Mouse (Mus musculus) midbrain, embryonic 10.5 days (tissue): Measurements from ENCODE around the gene Pdia6. TPM values are rescaled to one million over a fixed set of nuclear protein-coding genes. Genes with fewer than 3 reads are reported as not detected.

Experiments used
- DNase-seq: peaks from one replicate; pipeline ENCODE4 v3.0.0-alpha.2; 2017; ENCODE audit warnings: low spot score
- H3K27ac ChIP-seq: fragments of 300-500 bp; sonication (generic); replicated peaks from 2 replicates; pipeline ENCODE4 v1.5.1; 2016; ENCODE audit warnings: mild to moderate bottlenecking
- H3K27me3 ChIP-seq: fragments of 300-500 bp; sonication (generic); 2 replicates; pipeline ENCODE4 v1.6.1; 2016; ENCODE audit warnings: low read depth, mild to moderate bottlenecking; ENCODE audit not compliant: poor library complexity, severe bottlenecking
- H3K36me3 ChIP-seq: fragments of 300-500 bp; sonication (generic); 2 replicates; pipeline ENCODE4 v1.6.1; 2016; ENCODE audit warnings: mild to moderate bottlenecking, moderate library complexity
- H3K4me1 ChIP-seq: fragments of 300-500 bp; sonication (generic); 2 replicates; pipeline ENCODE4 v1.6.1; 2016
- H3K4me3 ChIP-seq: fragments of 300-500 bp; sonication (generic); 2 replicates; pipeline ENCODE4 v1.5.1; 2016; ENCODE audit warnings: mild to moderate bottlenecking, moderate library complexity
- H3K9me3 ChIP-seq: fragments of 300-500 bp; sonication (generic); replicated peaks from 2 replicates; pipeline ENCODE4 v1.6.1; 2016; ENCODE audit warnings: mild to moderate bottlenecking
- WGBS: fragments of 180-500 bp; shearing (Covaris S2); methylation state at CpG from one replicate; pipeline ENCODE4 v1.1.7; 2016; 5-methylcytosine and 5-hydroxymethylcytosine counted together
- polyA plus RNA-seq: library from polyadenylated mRNA; unstranded; fragments of >200 nt; fragmentation: Nextera tagmentation; extraction: Ambion mirVana; gene quantifications from 2 replicates; pipeline ENCODE4 v1.2.1, GENCODE M21; 2016

The Pdia6 gene
- 591 and 645 TPM in 2 replicates for polyA plus RNA-seq

- no peaks in the 10 kb centered on the region for H3K9me3 ChIP-seq
- peak; percentile 94 for DNase-seq
- H3K36me3 ChIP-seq = peaks cover 31% of the 10 kb centered on the region
- peak within 1 kb of the TSS; percentile 94 for H3K27ac ChIP-seq
- H3K27me3 ChIP-seq = no peaks in the 10 kb centered on the region
- 2% methylated on average over 48 of the region's 48 CpGs for WGBS
- H3K4me3 ChIP-seq = peak within 1 kb of the TSS; percentile 91
- peaks cover 31% of the 10 kb centered on the region for H3K4me1 ChIP-seq
Measured at GRCm38 (mm10) chr12:17265971-17266672, at the start of gene Pdia6. Gene Pdia6, plus strand, starts transcription at chr12:17266545.

DNA sequence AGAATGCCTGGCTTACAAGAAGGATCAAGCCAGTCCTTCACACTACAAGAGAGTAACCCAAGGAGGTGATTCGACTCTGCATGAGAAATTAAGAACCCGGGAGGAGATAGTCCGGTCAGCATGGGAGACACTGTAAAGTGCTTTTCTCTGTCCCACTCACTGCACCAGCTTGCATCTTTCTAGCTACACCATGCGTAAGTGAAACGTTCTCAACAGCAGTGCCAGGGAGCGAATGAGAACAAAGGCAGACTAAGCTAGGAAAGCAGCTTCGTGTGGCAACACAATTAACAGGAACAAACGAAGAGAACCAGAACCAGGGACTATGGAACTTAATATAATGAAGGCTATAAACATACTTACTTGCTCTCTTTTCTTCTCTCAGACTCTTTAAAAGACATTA is 48.0 kb upstream of the Pdia6 start:
- DNase-seq = no peak
- Histone ChIP-seq H3K36me3 (no peaks in the 10 kb centered on the region), H3K27me3 (no peaks in the 10 kb centered on the region), H3K4me3 (no peak overlapping the region), H3K9me3 (no peaks in the 10 kb centered on the region; the same call in 1 of the 2 replicates), H3K4me1 (0 out of 2 replicates have a peak, but pooled peaks cover 6% of the 10 kb centered on the region), H3K27ac (no peak overlapping the region)
- 63% methylated on average over 8 of the region's 8 CpGs for WGBS

GRCm38 (mm10) chr12:17219107-17219506 is 47.2 kb upstream of the Pdia6 start:
- H3K9me3 ChIP-seq = no peaks in the 10 kb centered on the region; the same call in 1 of the 2 replicates
- no peaks in the 10 kb centered on the region for H3K27me3 ChIP-seq
- WGBS = 86% methylated on average over 4 of the region's 4 CpGs
- no peak for DNase-seq
- H3K36me3 ChIP-seq = no peaks in the 10 kb centered on the region
- no peak overlapping the region for H3K4me3 ChIP-seq
- H3K27ac ChIP-seq = no peak overlapping the region
- 0 out of 2 replicates have a peak, but pooled peaks cover 6% of the 10 kb centered on the region for H3K4me1 ChIP-seq

DNA sequence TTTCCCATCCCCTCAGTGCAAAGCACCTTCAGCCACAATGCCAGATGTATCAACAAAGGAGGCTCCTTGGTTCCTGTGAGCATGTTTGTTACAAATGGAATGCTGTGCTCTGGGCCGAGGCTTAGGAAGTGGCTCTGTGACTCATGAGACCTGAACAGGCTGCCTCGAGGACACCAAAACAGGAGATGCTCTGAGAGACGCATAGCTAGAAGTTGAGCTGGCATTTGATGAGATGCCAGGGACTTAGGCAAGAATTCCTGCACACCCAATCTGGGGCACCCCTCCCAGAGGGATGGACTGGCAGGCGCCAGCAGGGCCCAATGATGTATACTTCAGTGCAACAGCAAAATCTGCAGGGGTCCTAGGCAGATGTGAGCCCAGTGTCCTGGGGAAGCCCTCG is 45.7 kb upstream of the Pdia6 start:
- WGBS = 80% methylated on average over 5 of the region's 5 CpGs
- DNase-seq = no peak
- 0 out of 2 replicates have a peak, but pooled peaks cover 6% of the 10 kb centered on the region for H3K4me1 ChIP-seq
- no peak overlapping the region for H3K4me3 ChIP-seq
- no peaks in the 10 kb centered on the region for H3K9me3 ChIP-seq
- H3K27me3 ChIP-seq = no peaks in the 10 kb centered on the region
- no peaks in the 10 kb centered on the region for H3K36me3 ChIP-seq
- H3K27ac ChIP-seq = no peak overlapping the region

DNA sequence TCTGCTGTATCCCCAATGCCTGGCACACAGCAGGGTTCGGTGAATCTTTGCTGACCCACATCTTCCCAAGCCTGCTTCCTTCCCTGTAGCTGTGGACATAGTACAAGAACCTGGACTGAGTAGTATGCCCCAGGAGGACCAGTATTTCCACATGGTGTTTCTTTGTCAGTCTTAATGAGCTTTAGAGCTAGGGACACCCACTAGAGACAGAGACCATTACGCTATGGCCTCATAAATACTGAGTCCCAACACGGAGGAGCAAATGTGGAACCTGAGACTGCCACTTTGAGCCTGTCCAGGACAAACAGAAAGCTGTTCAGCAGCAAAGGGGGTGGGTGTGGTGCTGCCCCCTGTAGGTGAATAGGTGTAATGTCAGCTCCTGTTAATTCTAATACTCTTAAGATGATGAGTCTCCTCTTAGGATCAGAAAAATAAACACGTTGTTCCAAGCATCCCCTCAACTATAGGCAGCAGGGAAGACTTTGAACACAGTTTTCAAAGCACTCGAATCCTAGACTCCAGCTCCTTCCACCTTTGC is 44.4 kb upstream of the Pdia6 start:
- 0 out of 2 replicates have a peak, but pooled peaks cover 6% of the 10 kb centered on the region for H3K4me1 ChIP-seq
- DNase-seq = peak; percentile 22
- no peak overlapping the region for H3K27ac ChIP-seq
- 50% methylated on average over 5 of the region's 5 CpGs for WGBS
- H3K36me3 ChIP-seq = no peaks in the 10 kb centered on the region
- no peaks in the 10 kb centered on the region for H3K9me3 ChIP-seq
- no peak overlapping the region for H3K4me3 ChIP-seq
- no peaks in the 10 kb centered on the region for H3K27me3 ChIP-seq

DNA sequence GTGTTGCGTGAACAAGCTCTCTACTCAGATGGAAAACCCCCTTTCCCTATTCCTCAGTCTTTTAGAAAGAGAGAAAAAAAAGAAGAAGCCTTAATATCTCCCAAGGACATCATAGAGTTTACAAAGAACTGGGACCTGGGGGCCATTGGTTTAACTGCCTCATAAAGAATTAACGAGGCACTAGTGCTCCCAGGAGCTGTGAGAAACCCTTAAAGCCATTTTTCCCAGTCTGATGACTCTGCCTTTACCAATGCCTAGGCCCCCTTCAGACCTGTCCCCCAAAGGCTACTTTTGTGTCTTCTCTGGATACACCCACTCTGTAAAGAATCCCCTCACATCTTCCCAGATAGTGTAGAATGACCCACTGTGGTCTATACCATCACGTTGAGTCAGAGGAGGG is 43.3 kb upstream of the Pdia6 start:
- Histone ChIP-seq H3K9me3 (no peaks in the 10 kb centered on the region), H3K27ac (no peak overlapping the region), H3K4me1 (0 out of 2 replicates have a peak, but pooled peaks cover 3% of the 10 kb centered on the region), H3K4me3 (no peak overlapping the region), H3K36me3 (no peaks in the 10 kb centered on the region), H3K27me3 (no peaks in the 10 kb centered on the region)
- 69% methylated on average over 3 of the region's 3 CpGs for WGBS
- DNase-seq = no peak

GRCm38 (mm10) chr12:17225012-17225411 is 41.3 kb upstream of the Pdia6 start:
- Histone ChIP-seq H3K27me3 (no peaks in the 10 kb centered on the region), H3K36me3 (no peaks in the 10 kb centered on the region), H3K27ac (no peak overlapping the region), H3K9me3 (no peaks in the 10 kb centered on the region), H3K4me1 (no peaks in the 10 kb centered on the region), H3K4me3 (no peak overlapping the region)
- no peak for DNase-seq
- WGBS = 84% methylated on average over 5 of the region's 5 CpGs

DNA sequence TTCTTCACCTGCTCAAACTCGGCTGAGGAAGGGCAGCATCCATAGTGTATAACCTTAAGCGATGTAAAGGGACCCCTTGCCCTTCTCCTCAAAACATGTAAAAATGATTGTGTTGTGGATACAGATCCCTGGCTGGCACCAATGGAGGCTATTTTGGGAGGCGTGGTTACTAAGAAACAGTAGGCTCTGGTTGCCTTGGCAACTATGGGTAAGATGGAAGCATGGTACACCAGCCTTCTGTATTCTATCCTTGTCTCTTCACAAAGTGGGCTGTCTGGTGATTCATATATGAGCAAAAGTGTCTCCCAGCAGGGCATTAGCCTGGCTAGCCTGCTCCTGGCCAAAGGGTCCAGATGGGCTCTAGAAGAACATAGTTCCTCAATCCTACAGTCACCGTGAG is 38.4 kb upstream of the Pdia6 start:
- Histone ChIP-seq H3K9me3 (no peaks in the 10 kb centered on the region), H3K4me1 (no peaks in the 10 kb centered on the region), H3K4me3 (no peak overlapping the region), H3K27ac (no peak overlapping the region), H3K27me3 (no peaks in the 10 kb centered on the region), H3K36me3 (no peaks in the 10 kb centered on the region)
- DNase-seq = no peak
- 81% methylated on average over 4 of the region's 4 CpGs for WGBS

DNA sequence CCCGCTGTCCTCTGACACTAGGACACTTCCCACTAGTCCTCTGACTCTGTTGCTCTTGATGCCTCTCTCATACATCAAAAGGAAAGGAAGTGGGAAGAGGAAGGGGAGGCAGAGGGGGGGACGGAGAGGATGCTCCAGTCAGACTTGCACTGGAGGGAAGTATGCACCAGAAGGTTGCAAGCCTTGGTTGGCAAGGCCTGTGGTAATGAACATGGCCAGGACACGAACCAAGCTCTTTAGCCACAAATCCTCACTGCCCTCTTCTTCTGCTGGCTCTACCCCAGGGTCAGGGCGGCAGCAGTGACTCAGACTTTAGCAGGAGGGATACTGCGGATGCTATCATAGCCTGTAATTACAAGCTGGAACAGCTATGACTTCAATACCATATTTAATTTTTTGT is 35.8 kb upstream of the Pdia6 start:
- Histone ChIP-seq H3K36me3 (no peaks in the 10 kb centered on the region), H3K4me3 (no peak overlapping the region), H3K4me1 (peaks cover 2% of the 10 kb centered on the region), H3K27me3 (no peaks in the 10 kb centered on the region), H3K9me3 (no peaks in the 10 kb centered on the region), H3K27ac (no peak overlapping the region)
- 83% methylated on average over 5 of the region's 5 CpGs for WGBS
- no peak for DNase-seq

DNA sequence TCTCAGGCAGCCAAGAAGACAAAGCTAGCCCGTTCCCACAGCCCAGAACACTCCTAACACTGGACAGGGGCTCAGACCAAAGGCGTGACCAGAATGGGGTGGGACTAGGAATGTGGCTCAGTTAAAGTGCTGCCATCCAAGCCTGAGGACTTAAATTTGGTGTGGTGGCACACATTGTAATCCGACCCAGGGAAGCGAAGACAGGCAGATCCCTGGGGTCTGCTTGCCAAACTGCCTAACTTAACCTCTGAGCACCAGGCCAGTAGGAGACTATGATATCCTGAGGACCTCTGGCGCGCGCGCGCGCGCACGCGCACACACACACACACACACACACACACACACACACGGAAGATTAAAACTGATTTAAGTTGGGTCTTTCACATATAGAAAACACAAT is 34.8 kb upstream of the Pdia6 start:
- 88% methylated on average over 14 of the region's 14 CpGs for WGBS
- H3K9me3 ChIP-seq = no peaks in the 10 kb centered on the region

GRCm38 (mm10) chr12:17235535-17236313 is 30.6 kb upstream of the Pdia6 start:
- H3K4me1 ChIP-seq = peaks cover 17% of the 10 kb centered on the region
- H3K27ac ChIP-seq = 0 out of 2 replicates have a peak overlapping the region, but pooled peaks have one; percentile 20
- 52% methylated on average over 11 of the region's 11 CpGs for WGBS
- no peaks in the 10 kb centered on the region for H3K36me3 ChIP-seq
- no peak overlapping the region for H3K4me3 ChIP-seq
- no peak for DNase-seq
- H3K27me3 ChIP-seq = no peaks in the 10 kb centered on the region
- H3K9me3 ChIP-seq = no peaks in the 10 kb centered on the region

More for the DNA sequence above, 34.8 kb upstream of the Pdia6 start:
- Histone ChIP-seq H3K4me3 (no peak overlapping the region), H3K4me1 (peaks cover 11% of the 10 kb centered on the region), H3K36me3 (no peaks in the 10 kb centered on the region), H3K27ac (no peak overlapping the region), H3K27me3 (no peaks in the 10 kb centered on the region)
- no peak for DNase-seq

DNA sequence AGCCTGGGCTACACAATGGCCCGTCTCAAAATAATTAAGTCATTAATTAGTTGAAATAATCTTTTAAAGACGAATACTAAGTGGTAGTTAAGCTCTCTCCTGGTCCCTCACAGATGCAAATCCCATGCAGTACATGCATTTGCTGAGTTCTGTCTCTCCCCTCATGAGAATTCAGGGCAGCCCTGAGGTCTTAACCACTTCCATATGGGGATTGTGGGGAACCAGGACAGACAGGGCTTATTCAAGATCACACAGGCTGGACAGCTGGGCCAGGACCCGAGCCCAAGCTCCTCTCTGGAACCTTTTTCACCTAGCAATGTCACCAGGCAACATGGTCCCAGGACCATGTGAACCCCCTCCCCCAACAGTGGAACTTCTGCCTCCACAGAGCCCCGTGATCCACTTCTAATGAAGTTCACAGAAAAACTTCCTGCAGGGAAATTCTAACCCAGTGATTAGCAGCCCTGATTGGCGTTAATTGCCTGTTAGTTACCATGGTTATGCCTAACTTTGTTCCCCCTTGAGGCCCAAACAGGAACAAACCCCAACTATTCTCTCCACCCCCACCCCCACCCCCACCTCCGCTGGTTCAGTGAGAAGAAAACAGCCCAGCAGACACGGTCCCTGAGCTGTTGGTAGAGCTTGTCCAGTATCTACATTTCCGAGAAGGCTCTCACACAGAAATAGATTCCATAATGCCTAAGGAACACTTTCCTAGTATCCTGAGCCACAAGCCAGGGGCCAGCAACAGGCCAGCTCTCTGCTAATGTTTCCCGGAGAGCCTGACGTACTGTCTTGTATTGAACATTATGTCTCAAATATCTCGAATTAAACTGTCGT is 27.5 kb upstream of the Pdia6 start:
- Histone ChIP-seq H3K36me3 (no peaks in the 10 kb centered on the region), H3K9me3 (peaks cover 4% of the 10 kb centered on the region; the same call in 1 of the 2 replicates), H3K4me1 (peaks cover 17% of the 10 kb centered on the region), H3K4me3 (no peak overlapping the region), H3K27ac (no peak overlapping the region), H3K27me3 (no peaks in the 10 kb centered on the region)
- WGBS = 70% methylated on average over 12 of the region's 12 CpGs
- DNase-seq = no peak
